Mouse (Mus musculus) liver, embryonic 14.5 days (tissue): ENCODE data around the gene Efna2. TPM values are rescaled to one million over a fixed set of nuclear protein-coding genes. Genes with fewer than 3 reads are reported as not detected.

Source experiments
- ATAC-seq: fragments of 200-750 bp; cut with Nextera tagmentation; 2 replicates; pipeline ENCODE4 v1.8.0; 2017; ENCODE audit warnings: moderate number of reproducible peaks, mild to moderate bottlenecking, moderate library complexity; ENCODE audit not compliant: insufficient read depth
- DNase-seq, 3 experiments: peaks; one replicate each; pipeline ENCODE4 v3.0.0-alpha.2; 2012 to 2013; ENCODE audit warnings: low read depth in 3 of 3, low spot score in 3 of 3
- H3K27ac ChIP-seq: fragments of 300-500 bp; sonication (generic); 2 replicates; pipeline ENCODE4 v1.5.1; 2014; ENCODE audit warnings: moderate library complexity, mild to moderate bottlenecking, control low read depth, inconsistent platforms
- H3K27me3 ChIP-seq: fragments of 300-500 bp; sonication (generic); 2 replicates; pipeline ENCODE4 v1.6.1; 2014; ENCODE audit warnings: mild to moderate bottlenecking, low read length, moderate library complexity; ENCODE audit not compliant: control insufficient read depth, insufficient read depth
- H3K36me3 ChIP-seq: fragments of 300-500 bp; sonication (generic); replicated peaks from 2 replicates; pipeline ENCODE4 v1.6.1; 2014; ENCODE audit warnings: low read depth; ENCODE audit not compliant: control insufficient read depth, insufficient read depth
- H3K4me1 ChIP-seq, 2 experiments: fragments of 200-500 bp in 1 of 2; fragments of 300-500 bp in 1 of 2; sonication (generic) in 1 of 2; replicated peaks; 2 replicates each; pipeline ENCODE4 v1.6.1; 2012 to 2014; ENCODE audit warnings: antibody characterized with exemption in 1 of 2, inconsistent platforms in 1 of 2, low read length in 1 of 2; ENCODE audit not compliant: control insufficient read depth in 2 of 2, insufficient read depth in 2 of 2
- H3K4me2 ChIP-seq: fragments of 300-500 bp; sonication (generic); 2 replicates; pipeline ENCODE4 v1.6.1; 2014; ENCODE audit warnings: low read depth, mild to moderate bottlenecking, control low read depth, moderate library complexity
- H3K4me3 ChIP-seq, 2 experiments: fragments of 200-500 bp in 1 of 2; fragments of 300-500 bp in 1 of 2; sonication (generic) in 1 of 2; 2 replicates each; pipeline ENCODE4 v1.5.1; 2012 to 2014; ENCODE audit warnings: low read depth in 2 of 2, low read length in 2 of 2, mild to moderate bottlenecking in 2 of 2, control low read depth in 1 of 2, inconsistent platforms in 1 of 2, moderate library complexity in 1 of 2; ENCODE audit not compliant: insufficient read depth in 1 of 2
- H3K9ac ChIP-seq: fragments of 300-500 bp; sonication (generic); replicated peaks from 2 replicates; pipeline ENCODE4 v1.6.1; 2014; ENCODE audit warnings: mild to moderate bottlenecking, control low read depth, moderate library complexity
- H3K9me3 ChIP-seq: fragments of 300-500 bp; sonication (generic); 2 replicates; pipeline ENCODE4 v1.6.1; 2016; ENCODE audit warnings: low read length, mixed read lengths; ENCODE audit not compliant: control insufficient read depth
- CTCF ChIP-seq: IDR thresholded peaks from 2 replicates; pipeline ENCODE4 v1.5.1; 2016; ENCODE audit warnings: antibody characterized with exemption, low read depth, control low read depth
- EP300 ChIP-seq: IDR thresholded peaks from 2 replicates; pipeline ENCODE4 v1.6.1; 2016; ENCODE audit warnings: antibody characterized with exemption, low read depth
- WGBS: fragments of 180-500 bp; shearing (Covaris S2); extraction: QIAGEN DNeasy Blood & Tissue Kit; methylation state at CpG from one replicate; pipeline ENCODE4 v1.1.7; 2014; ENCODE audit not compliant: insufficient replicate concordance; 5-methylcytosine and 5-hydroxymethylcytosine counted together
- polyA plus RNA-seq, 2 experiments: library from polyadenylated mRNA; depleted of rRNA in 1 of 2; stranded (reverse) in 1 of 2; unstranded in 1 of 2; fragments of >200 nt; fragmentation: Nextera tagmentation in 1 of 2; extraction: Ambion mirVana in 1 of 2; gene quantifications; 2 replicates each; pipeline versions ENCODE4 v1.2.1 to v1.2.3; 2012 to 2014

Efna2 gene
- polyA plus RNA-seq, 2 experiments = 0.47 to 0.51 TPM

- Histone ChIP-seq H3K9me3 (no peaks in the 10 kb centered on the region), H3K4me2 (peak overlapping the region; percentile 97), H3K36me3 (peaks cover 13% of the 10 kb centered on the region), H3K27ac (peak overlapping the region; percentile 43), H3K4me1 (peaks cover 8 to 16% of the 10 kb centered on the region in 2 experiments), H3K4me3 (peak overlapping the region; percentile 69 to 75), H3K27me3 (no peaks in the 10 kb centered on the region), H3K9ac (peak overlapping the region; percentile 66)
- DNase-seq (no peak), ATAC-seq (no peak)
- TF ChIP-seq EP300 (no peak), CTCF (no peak)
- 4% methylated on average over 10 of the region's 10 CpGs for WGBS
These were observed 47.9 kb downstream of the Efna2 start for GRCm38 (mm10) chr10:80227166-80227539.

DNA sequence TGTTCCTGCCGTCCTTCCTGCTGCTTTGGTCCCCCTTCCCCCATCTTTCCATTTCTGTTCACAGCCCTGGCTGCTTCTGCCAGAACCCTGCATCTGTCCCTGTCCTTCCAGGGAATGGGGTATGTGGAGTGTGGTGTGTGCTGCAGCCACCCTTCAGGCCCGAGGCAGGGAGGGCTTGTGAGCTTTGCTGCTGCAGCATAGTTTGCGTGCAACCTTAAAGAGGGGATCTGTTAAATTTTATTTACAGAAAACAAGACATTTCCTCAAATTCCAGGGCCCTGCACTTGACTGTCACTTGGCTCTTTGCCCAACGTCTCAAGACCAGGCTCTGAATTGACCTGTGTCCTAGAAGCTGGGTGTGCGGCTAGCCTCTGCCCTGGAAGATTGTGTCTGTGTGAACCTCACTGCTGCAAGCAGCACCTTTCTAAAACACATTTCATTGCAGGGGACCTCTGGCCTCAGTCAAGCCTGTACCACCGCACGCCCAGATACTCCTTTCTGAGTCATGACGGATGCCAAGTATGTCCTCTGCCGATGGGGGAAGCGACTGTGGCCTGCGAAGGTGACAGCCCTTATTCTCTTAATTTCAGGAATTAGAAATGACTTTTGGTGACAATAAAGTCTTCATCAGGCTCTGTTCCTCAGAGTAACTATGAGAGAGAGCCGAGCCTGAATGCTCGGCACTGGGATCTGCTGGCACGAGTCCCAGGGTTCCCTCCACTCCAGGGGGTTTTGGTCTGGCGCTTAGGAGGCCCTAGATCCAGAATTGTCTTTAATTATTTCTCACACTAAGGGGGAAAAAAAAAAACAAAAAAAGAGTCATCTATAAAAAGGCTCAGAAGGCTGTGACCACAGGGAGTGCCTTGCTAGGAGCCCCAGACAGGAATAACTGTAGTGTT lies 48.8 kb downstream of the Efna2 start:
- H3K27ac ChIP-seq = no peak overlapping the region
- WGBS = 78% methylated on average over 15 of the region's 15 CpGs

GRCm38 (mm10) chr10:80236145-80236825 lies 57.0 kb downstream of the Efna2 start:
- ATAC-seq (no peak), DNase-seq (no peak)
- Histone ChIP-seq H3K27me3 (no peaks in the 10 kb centered on the region), H3K4me1 (no peaks in the 10 kb centered on the region), H3K4me2 (no peak overlapping the region), H3K9me3 (no peaks in the 10 kb centered on the region), H3K4me3 (no peak overlapping the region), H3K36me3 (peaks cover 46% of the 10 kb centered on the region), H3K9ac (no peak overlapping the region), H3K27ac (no peak overlapping the region)
- WGBS = 84% methylated on average over 13 of the region's 13 CpGs
- TF ChIP-seq CTCF (no peak), EP300 (no peak)

More for the DNA sequence above, 48.8 kb downstream of the Efna2 start:
- no peak overlapping the region; the same call in none of the 2 replicates for H3K9ac ChIP-seq
- TF ChIP-seq EP300 (no peak), CTCF (no peak)
- peaks cover 8 to 16% of the 10 kb centered on the region in 2 experiments for H3K4me1 ChIP-seq
- no peak for ATAC-seq
- H3K4me2 ChIP-seq = peak overlapping the region; percentile 97
- no peak for DNase-seq
- peak overlapping the region in 1 of 2 experiments; percentile 75; a peak in 2 of 4 replicates for H3K4me3 ChIP-seq
- H3K9me3 ChIP-seq = no peaks in the 10 kb centered on the region
- peaks cover 22% of the 10 kb centered on the region for H3K36me3 ChIP-seq
- no peaks in the 10 kb centered on the region for H3K27me3 ChIP-seq

DNA sequence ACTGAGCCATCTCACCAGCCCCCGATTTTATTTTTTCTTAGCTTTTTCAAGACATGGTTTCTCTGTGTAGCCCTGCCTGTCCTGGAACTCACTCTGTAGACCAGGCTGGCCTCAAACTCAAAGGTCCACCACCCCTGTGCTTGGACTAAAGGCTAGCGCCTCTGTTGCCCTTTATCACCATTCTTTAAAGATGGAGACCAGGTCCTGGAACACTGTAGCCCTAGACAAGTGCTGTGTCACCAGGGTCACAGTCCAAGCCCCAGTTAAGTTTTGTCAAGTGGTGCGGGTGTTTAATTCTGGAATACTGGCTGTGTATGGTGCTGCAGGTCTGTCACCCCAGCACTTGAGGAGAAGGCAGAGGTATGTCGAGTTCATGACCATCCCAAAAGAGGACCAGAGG lies 57.7 kb downstream of the Efna2 start:
- no peaks in the 10 kb centered on the region for H3K4me1 ChIP-seq
- 72% methylated on average over 4 of the region's 4 CpGs for WGBS
- ATAC-seq = no peak
- H3K36me3 ChIP-seq = peaks cover 50% of the 10 kb centered on the region
- no peak overlapping the region for H3K4me2 ChIP-seq
- H3K9me3 ChIP-seq = no peaks in the 10 kb centered on the region
- H3K4me3 ChIP-seq = no peak overlapping the region
- no peak overlapping the region for H3K9ac ChIP-seq
- DNase-seq = no peak
- no peak overlapping the region for H3K27ac ChIP-seq
- no peaks in the 10 kb centered on the region for H3K27me3 ChIP-seq
- TF ChIP-seq EP300 (no peak), CTCF (no peak)

- peaks cover 51% of the 10 kb centered on the region for H3K36me3 ChIP-seq
- no peaks in the 10 kb centered on the region for H3K27me3 ChIP-seq
- no peaks in the 10 kb centered on the region for H3K9me3 ChIP-seq
- no peak overlapping the region for H3K4me2 ChIP-seq
- H3K27ac ChIP-seq = no peak overlapping the region
- TF ChIP-seq EP300 (no peak), CTCF (no peak)
- no peaks in the 10 kb centered on the region for H3K4me1 ChIP-seq
- DNase-seq (no peak), ATAC-seq (no peak)
- 76% methylated on average over 3 of the region's 3 CpGs for WGBS
- H3K9ac ChIP-seq = no peak overlapping the region
- H3K4me3 ChIP-seq = no peak overlapping the region
These were observed 59.0 kb downstream of the Efna2 start for GRCm38 (mm10) chr10:80238306-80238705.

Other genes starting within 250 kb of the Efna2 start
- 22.3 and 24.7 TPM in 2 replicates for gene Wdr18, start 219.3 kb upstream of the Efna2 start, polyA plus RNA-seq (2012; rRNA removed)
- gene Wdr18, start 219.3 kb upstream of the Efna2 start, polyA plus RNA-seq (2014; fragmentation: Nextera tagmentation; extraction: Ambion mirVana) = 58.4 TPM in 2 replicates
- 0.01 and 0.03 TPM in 2 replicates for gene Grin3b, start 208.8 kb upstream of the Efna2 start, polyA plus RNA-seq (2012; rRNA removed)
- 0.13 TPM in 1 of 2 replicates, not detected in the other for gene Grin3b, start 208.8 kb upstream of the Efna2 start, polyA plus RNA-seq (2014; fragmentation: Nextera tagmentation; extraction: Ambion mirVana)
- gene Tmem259, start 195.2 kb upstream of the Efna2 start, polyA plus RNA-seq (2012; rRNA removed) = 59.7 and 79.7 TPM in 2 replicates
- gene Tmem259, start 195.2 kb upstream of the Efna2 start, polyA plus RNA-seq (2014; fragmentation: Nextera tagmentation; extraction: Ambion mirVana) = 5.9 and 8.6 TPM in 2 replicates
- 14.3 and 15.8 TPM in 2 replicates for gene Cnn2, start 190.9 kb upstream of the Efna2 start, polyA plus RNA-seq (2012; rRNA removed)
- gene Cnn2, start 190.9 kb upstream of the Efna2 start, polyA plus RNA-seq (2014; fragmentation: Nextera tagmentation; extraction: Ambion mirVana) = 33.8 and 39.7 TPM in 2 replicates
- 11.2 and 12.7 TPM in 2 replicates for gene Abca7, start 183.0 kb upstream of the Efna2 start, polyA plus RNA-seq (2012; rRNA removed)
- 4.9 and 6.0 TPM in 2 replicates for gene Abca7, start 183.0 kb upstream of the Efna2 start, polyA plus RNA-seq (2014; fragmentation: Nextera tagmentation; extraction: Ambion mirVana)
- 17.5 and 20.9 TPM in 2 replicates for gene Arhgap45, start 162.8 kb upstream of the Efna2 start, polyA plus RNA-seq (2012; rRNA removed)
- 7.9 and 9.3 TPM in 2 replicates for gene Arhgap45, start 162.8 kb upstream of the Efna2 start, polyA plus RNA-seq (2014; fragmentation: Nextera tagmentation; extraction: Ambion mirVana)
- gene Polr2e, start 139.7 kb upstream of the Efna2 start, polyA plus RNA-seq (2012; rRNA removed) = 77.0 and 121 TPM in 2 replicates
- gene Polr2e, start 139.7 kb upstream of the Efna2 start, polyA plus RNA-seq (2014; fragmentation: Nextera tagmentation; extraction: Ambion mirVana) = 88.0 and 90.2 TPM in 2 replicates
- 274 and 388 TPM in 2 replicates for gene Gpx4, start 132.3 kb upstream of the Efna2 start, polyA plus RNA-seq (2012; rRNA removed)
- 705 and 724 TPM in 2 replicates for gene Gpx4, start 132.3 kb upstream of the Efna2 start, polyA plus RNA-seq (2014; fragmentation: Nextera tagmentation; extraction: Ambion mirVana)
- gene Sbno2, start 73.9 kb upstream of the Efna2 start, polyA plus RNA-seq (2012; rRNA removed) = 10.0 and 10.1 TPM in 2 replicates
- gene Sbno2, start 73.9 kb upstream of the Efna2 start, polyA plus RNA-seq (2014; fragmentation: Nextera tagmentation; extraction: Ambion mirVana) = 6.6 and 7.6 TPM in 2 replicates
- 80.5 and 88.8 TPM in 2 replicates for gene Stk11, start 63.7 kb upstream of the Efna2 start, polyA plus RNA-seq (2012; rRNA removed)
- 17.4 and 18.9 TPM in 2 replicates for gene Stk11, start 63.7 kb upstream of the Efna2 start, polyA plus RNA-seq (2014; fragmentation: Nextera tagmentation; extraction: Ambion mirVana)
- gene Atp5d, start 40.9 kb upstream of the Efna2 start, polyA plus RNA-seq (2012; rRNA removed) = 196 and 211 TPM in 2 replicates
- 249 and 270 TPM in 2 replicates for gene Atp5d, start 40.9 kb upstream of the Efna2 start, polyA plus RNA-seq (2014; fragmentation: Nextera tagmentation; extraction: Ambion mirVana)
- 1.8 and 2.2 TPM in 2 replicates for gene Cbarp, start 38.6 kb upstream of the Efna2 start, polyA plus RNA-seq (2012; rRNA removed)
- 0.42 and 1.1 TPM in 2 replicates for gene Cbarp, start 38.6 kb upstream of the Efna2 start, polyA plus RNA-seq (2014; fragmentation: Nextera tagmentation; extraction: Ambion mirVana)
- 9.1 and 10.3 TPM in 2 replicates for gene Midn, start 31.2 kb upstream of the Efna2 start, polyA plus RNA-seq (2012; rRNA removed)
- 5.1 and 5.7 TPM in 2 replicates for gene Midn, start 31.2 kb upstream of the Efna2 start, polyA plus RNA-seq (2014; fragmentation: Nextera tagmentation; extraction: Ambion mirVana)
- gene Cirbp, start 13.5 kb upstream of the Efna2 start, polyA plus RNA-seq (2012; rRNA removed) = 19.4 and 19.8 TPM in 2 replicates
- gene Cirbp, start 13.5 kb upstream of the Efna2 start, polyA plus RNA-seq (2014; fragmentation: Nextera tagmentation; extraction: Ambion mirVana) = 10.1 and 10.7 TPM in 2 replicates
- gene 1600002K03Rik, start 6.5 kb upstream of the Efna2 start, polyA plus RNA-seq (2012; rRNA removed) = 6.8 and 6.9 TPM in 2 replicates
- gene 1600002K03Rik, start 6.5 kb upstream of the Efna2 start, polyA plus RNA-seq (2014; fragmentation: Nextera tagmentation; extraction: Ambion mirVana) = 10.6 and 13.2 TPM in 2 replicates
- 12.9 and 18.8 TPM in 2 replicates for gene Mum1, start 47.0 kb downstream of the Efna2 start, polyA plus RNA-seq (2012; rRNA removed)
- 13.2 and 13.8 TPM in 2 replicates for gene Mum1, start 47.0 kb downstream of the Efna2 start, polyA plus RNA-seq (2014; fragmentation: Nextera tagmentation; extraction: Ambion mirVana)
- 189 and 256 TPM in 2 replicates for gene Ndufs7, start 69.6 kb downstream of the Efna2 start, polyA plus RNA-seq (2012; rRNA removed)
- 272 and 285 TPM in 2 replicates for gene Ndufs7, start 69.6 kb downstream of the Efna2 start, polyA plus RNA-seq (2014; fragmentation: Nextera tagmentation; extraction: Ambion mirVana)
- gene Gamt, start 81.5 kb downstream of the Efna2 start, polyA plus RNA-seq (2012; rRNA removed) = 36.5 and 41.4 TPM in 2 replicates
- gene Gamt, start 81.5 kb downstream of the Efna2 start, polyA plus RNA-seq (2014; fragmentation: Nextera tagmentation; extraction: Ambion mirVana) = 64.9 and 67.9 TPM in 2 replicates
- 54.8 and 75.9 TPM in 2 replicates for gene Dazap1, start 82.0 kb downstream of the Efna2 start, polyA plus RNA-seq (2012; rRNA removed)
- gene Dazap1, start 82.0 kb downstream of the Efna2 start, polyA plus RNA-seq (2014; fragmentation: Nextera tagmentation; extraction: Ambion mirVana) = 20.4 and 22.7 TPM in 2 replicates
- gene Rps15, start 113.0 kb downstream of the Efna2 start, polyA plus RNA-seq (2012; rRNA removed) = 2,043 and 2,097 TPM in 2 replicates
- gene Rps15, start 113.0 kb downstream of the Efna2 start, polyA plus RNA-seq (2014; fragmentation: Nextera tagmentation; extraction: Ambion mirVana) = 805 and 809 TPM in 2 replicates
- 0.04 and 0.16 TPM in 2 replicates for gene Apc2, start 116.5 kb downstream of the Efna2 start, polyA plus RNA-seq (2012; rRNA removed)
- gene Apc2, start 116.5 kb downstream of the Efna2 start, polyA plus RNA-seq (2014; fragmentation: Nextera tagmentation; extraction: Ambion mirVana) = 0.04 TPM in 1 of 2 replicates, not detected in the other
- 24.3 and 24.7 TPM in 2 replicates for gene 2310011J03Rik, start 141.1 kb downstream of the Efna2 start, polyA plus RNA-seq (2012; rRNA removed)
- 29.4 and 29.5 TPM in 2 replicates for gene 2310011J03Rik, start 141.1 kb downstream of the Efna2 start, polyA plus RNA-seq (2014; fragmentation: Nextera tagmentation; extraction: Ambion mirVana)
- 6.6 and 7.2 TPM in 2 replicates for gene Pcsk4, start 150.0 kb downstream of the Efna2 start, polyA plus RNA-seq (2012; rRNA removed)
- 3.1 and 3.2 TPM in 2 replicates for gene Pcsk4, start 150.0 kb downstream of the Efna2 start, polyA plus RNA-seq (2014; fragmentation: Nextera tagmentation; extraction: Ambion mirVana)
- gene Reep6, start 150.5 kb downstream of the Efna2 start, polyA plus RNA-seq (2012; rRNA removed) = 23.6 and 29.2 TPM in 2 replicates
- gene Reep6, start 150.5 kb downstream of the Efna2 start, polyA plus RNA-seq (2014; fragmentation: Nextera tagmentation; extraction: Ambion mirVana) = 55.3 and 59.5 TPM in 2 replicates
- gene Adamtsl5, start 168.9 kb downstream of the Efna2 start, polyA plus RNA-seq (2012; rRNA removed) = 1.9 and 2.1 TPM in 2 replicates
- gene Adamtsl5, start 168.9 kb downstream of the Efna2 start, polyA plus RNA-seq (2014; fragmentation: Nextera tagmentation; extraction: Ambion mirVana) = 1.3 TPM in 2 replicates
- gene Plk5, start 177.0 kb downstream of the Efna2 start, polyA plus RNA-seq (2012; rRNA removed) = 0.08 and 0.10 TPM in 2 replicates
- 0.09 TPM in 1 of 2 replicates, not detected in the other for gene Plk5, start 177.0 kb downstream of the Efna2 start, polyA plus RNA-seq (2014; fragmentation: Nextera tagmentation; extraction: Ambion mirVana)
- gene Mex3d, start 208.2 kb downstream of the Efna2 start, polyA plus RNA-seq (2012; rRNA removed) = 3.2 and 3.3 TPM in 2 replicates
- 0.55 and 1.1 TPM in 2 replicates for gene Mex3d, start 208.2 kb downstream of the Efna2 start, polyA plus RNA-seq (2014; fragmentation: Nextera tagmentation; extraction: Ambion mirVana)
- gene Mbd3, start 220.1 kb downstream of the Efna2 start, polyA plus RNA-seq (2012; rRNA removed) = 66.7 and 79.5 TPM in 2 replicates
- gene Mbd3, start 220.1 kb downstream of the Efna2 start, polyA plus RNA-seq (2014; fragmentation: Nextera tagmentation; extraction: Ambion mirVana) = 43.7 and 44.3 TPM in 2 replicates
- 359 and 571 TPM in 2 replicates for gene Uqcr11, start 227.3 kb downstream of the Efna2 start, polyA plus RNA-seq (2012; rRNA removed)
- 729 and 738 TPM in 2 replicates for gene Uqcr11, start 227.3 kb downstream of the Efna2 start, polyA plus RNA-seq (2014; fragmentation: Nextera tagmentation; extraction: Ambion mirVana)